Mouse (Mus musculus): Measurements from ENCODE around the gene Il17rd. TPM values are rescaled to one million over a fixed set of nuclear protein-coding genes. Genes with fewer than 3 reads are reported as not detected.
A peak's percentile ranks its signal among the peaks of the same experiment; 100 is the strongest.

Gene Il17rd
- polyA plus RNA-seq, 1 experiment from 2014 or later, result 0.80 TPM

- ATAC-seq (replicated peaks; ENCODE audit: low FRiP score) (no peak), DNase-seq (ENCODE audit: low spot score) (no peak)
- Histone ChIP-seq H3K36me3 (ENCODE audit: control insufficient read depth, insufficient read depth, low read length) (no peaks in the 10 kb centered on the region), H3K9me3 (ENCODE audit: control insufficient read depth, low read length) (no peaks in the 10 kb centered on the region), H3K4me3 (ENCODE audit: low read depth, low read length) (no peak overlapping the region), H3K27ac (ENCODE audit: low read depth, low read length) (no peak overlapping the region), H3K27me3 (replicated peaks; ENCODE audit: control insufficient read depth, insufficient read depth, low read length) (no peaks in the 10 kb centered on the region), H3K4me1 (replicated peaks; ENCODE audit: control insufficient read depth, insufficient read depth, low read length) (no peaks in the 10 kb centered on the region), H3K4me2 (no peak overlapping the region), H3K9ac (ENCODE audit: low read depth, low read length) (no peak overlapping the region)
- WGBS, result 75% methylated on average over 5 of the region's 5 CpGs
Measured at GRCm38 (mm10) chr14:27094247-27094646, 55.5 kb downstream of the Il17rd start.

GRCm38 (mm10) chr14:27096133-27096532, 57.4 kb downstream of the Il17rd start:
- Histone ChIP-seq H3K4me2 (no peak overlapping the region), H3K27me3 (replicated peaks; ENCODE audit: control insufficient read depth, insufficient read depth, low read length) (no peaks in the 10 kb centered on the region), H3K4me3 (ENCODE audit: low read depth, low read length) (no peak overlapping the region), H3K9ac (ENCODE audit: low read depth, low read length) (no peak overlapping the region), H3K27ac (ENCODE audit: low read depth, low read length) (no peak overlapping the region), H3K4me1 (replicated peaks; ENCODE audit: control insufficient read depth, insufficient read depth, low read length) (no peaks in the 10 kb centered on the region), H3K9me3 (ENCODE audit: control insufficient read depth, low read length) (no peaks in the 10 kb centered on the region), H3K36me3 (ENCODE audit: control insufficient read depth, insufficient read depth, low read length) (no peaks in the 10 kb centered on the region)
- no peak for DNase-seq (ENCODE audit: low spot score)
- 73% methylated on average over 9 of the region's 9 CpGs for WGBS
- ATAC-seq (replicated peaks; ENCODE audit: low FRiP score), result no peak

- H3K4me1 ChIP-seq (replicated peaks; ENCODE audit: control insufficient read depth, insufficient read depth, low read length), result no peaks in the 10 kb centered on the region
- H3K4me2 ChIP-seq, result no peak overlapping the region
- WGBS, result 43% methylated on average over 3 of the region's 3 CpGs
- no peak for ATAC-seq (replicated peaks; ENCODE audit: low FRiP score)
- no peaks in the 10 kb centered on the region for H3K9me3 ChIP-seq (ENCODE audit: control insufficient read depth, low read length)
- peak; percentile 63 for DNase-seq (ENCODE audit: low spot score)
- H3K4me3 ChIP-seq (ENCODE audit: low read depth, low read length), result no peak overlapping the region
- no peak overlapping the region for H3K27ac ChIP-seq (ENCODE audit: low read depth, low read length)
- H3K36me3 ChIP-seq (ENCODE audit: control insufficient read depth, insufficient read depth, low read length), result no peaks in the 10 kb centered on the region
- H3K9ac ChIP-seq (ENCODE audit: low read depth, low read length), result no peak overlapping the region
- H3K27me3 ChIP-seq (replicated peaks; ENCODE audit: control insufficient read depth, insufficient read depth, low read length), result no peaks in the 10 kb centered on the region
Measured at GRCm38 (mm10) chr14:27096779-27097178, 58.0 kb downstream of the Il17rd start.

GRCm38 (mm10) chr14:27101735-27102134, 63.0 kb downstream of the Il17rd start:
- WGBS, result 55% methylated on average over 7 of the region's 7 CpGs
- no peak for DNase-seq (ENCODE audit: low spot score)
- no peak overlapping the region for H3K4me3 ChIP-seq (ENCODE audit: low read depth, low read length)
- H3K4me1 ChIP-seq (replicated peaks; ENCODE audit: control insufficient read depth, insufficient read depth, low read length), result no peaks in the 10 kb centered on the region
- peak overlapping the region; percentile 9; the same call in 1 of the 2 replicates for H3K4me2 ChIP-seq
- ATAC-seq (replicated peaks; ENCODE audit: low FRiP score), result no peak
- H3K27me3 ChIP-seq (replicated peaks; ENCODE audit: control insufficient read depth, insufficient read depth, low read length), result no peaks in the 10 kb centered on the region
- H3K9me3 ChIP-seq (ENCODE audit: control insufficient read depth, low read length), result no peaks in the 10 kb centered on the region
- H3K36me3 ChIP-seq (ENCODE audit: control insufficient read depth, insufficient read depth, low read length), result no peaks in the 10 kb centered on the region
- H3K9ac ChIP-seq (ENCODE audit: low read depth, low read length), result no peak overlapping the region
- no peak overlapping the region for H3K27ac ChIP-seq (ENCODE audit: low read depth, low read length)

GRCm38 (mm10) chr14:27102720-27103119, 64.0 kb downstream of the Il17rd start:
- H3K9ac ChIP-seq (ENCODE audit: low read depth, low read length), result no peak overlapping the region
- H3K27ac ChIP-seq (ENCODE audit: low read depth, low read length), result no peak overlapping the region
- WGBS, result 73% methylated on average over 6 of the region's 6 CpGs
- H3K36me3 ChIP-seq (ENCODE audit: control insufficient read depth, insufficient read depth, low read length), result no peaks in the 10 kb centered on the region
- no peak overlapping the region for H3K4me3 ChIP-seq (ENCODE audit: low read depth, low read length)
- no peaks in the 10 kb centered on the region for H3K9me3 ChIP-seq (ENCODE audit: control insufficient read depth, low read length)
- no peaks in the 10 kb centered on the region for H3K27me3 ChIP-seq (replicated peaks; ENCODE audit: control insufficient read depth, insufficient read depth, low read length)
- DNase-seq (ENCODE audit: low spot score) (no peak), ATAC-seq (replicated peaks; ENCODE audit: low FRiP score) (no peak)
- H3K4me1 ChIP-seq (replicated peaks; ENCODE audit: control insufficient read depth, insufficient read depth, low read length), result no peaks in the 10 kb centered on the region
- no peak overlapping the region for H3K4me2 ChIP-seq

GRCm38 (mm10) chr14:27105731-27106457, 67.2 kb downstream of the Il17rd start:
- no peak for ATAC-seq (replicated peaks; ENCODE audit: low FRiP score)
- Histone ChIP-seq H3K36me3 (ENCODE audit: control insufficient read depth, insufficient read depth, low read length) (no peaks in the 10 kb centered on the region), H3K4me1 (replicated peaks; ENCODE audit: control insufficient read depth, insufficient read depth, low read length) (no peaks in the 10 kb centered on the region), H3K4me3 (ENCODE audit: low read depth, low read length) (no peak overlapping the region), H3K4me2 (no peak overlapping the region), H3K9me3 (ENCODE audit: control insufficient read depth, low read length) (no peaks in the 10 kb centered on the region), H3K27ac (ENCODE audit: low read depth, low read length) (no peak overlapping the region), H3K27me3 (replicated peaks; ENCODE audit: control insufficient read depth, insufficient read depth, low read length) (no peaks in the 10 kb centered on the region), H3K9ac (ENCODE audit: low read depth, low read length) (no peak overlapping the region)
- 81% methylated on average over 12 of the region's 12 CpGs for WGBS
- DNase-seq (ENCODE audit: low spot score), result no peak

- Histone ChIP-seq H3K9me3 (ENCODE audit: control insufficient read depth, low read length) (no peaks in the 10 kb centered on the region), H3K9ac (ENCODE audit: low read depth, low read length) (no peak overlapping the region), H3K27me3 (replicated peaks; ENCODE audit: control insufficient read depth, insufficient read depth, low read length) (no peaks in the 10 kb centered on the region), H3K4me3 (ENCODE audit: low read depth, low read length) (no peak overlapping the region), H3K27ac (ENCODE audit: low read depth, low read length) (no peak overlapping the region), H3K36me3 (ENCODE audit: control insufficient read depth, insufficient read depth, low read length) (no peaks in the 10 kb centered on the region), H3K4me2 (no peak overlapping the region), H3K4me1 (replicated peaks; ENCODE audit: control insufficient read depth, insufficient read depth, low read length) (no peaks in the 10 kb centered on the region)
- 68% methylated on average over 6 of the region's 6 CpGs for WGBS
- no peak for DNase-seq (ENCODE audit: low spot score)
- ATAC-seq (replicated peaks; ENCODE audit: low FRiP score), result no peak
Measured at GRCm38 (mm10) chr14:27108748-27109504, 70.2 kb downstream of the Il17rd start.

GRCm38 (mm10) chr14:27114362-27115274, 75.9 kb downstream of the Il17rd start, which contains the start of gene Arhgef3:
Gene Arhgef3 (plus strand): TSS chr14:27114899.
- WGBS, result 2% methylated on average over 58 of the region's 58 CpGs
- Histone ChIP-seq H3K4me2 (peak within 1 kb of the TSS; percentile 96), H3K27ac (ENCODE audit: low read depth, low read length) (no peak within 1 kb of the TSS), H3K36me3 (ENCODE audit: control insufficient read depth, insufficient read depth, low read length) (no peaks in the 10 kb centered on the region), H3K9ac (ENCODE audit: low read depth, low read length) (peak within 1 kb of the TSS; percentile 40), H3K4me3 (ENCODE audit: low read depth, low read length) (peak within 1 kb of the TSS; percentile 61), H3K9me3 (ENCODE audit: control insufficient read depth, low read length) (no peaks in the 10 kb centered on the region), H3K4me1 (replicated peaks; ENCODE audit: control insufficient read depth, insufficient read depth, low read length) (peaks cover 6% of the 10 kb centered on the region), H3K27me3 (replicated peaks; ENCODE audit: control insufficient read depth, insufficient read depth, low read length) (peaks cover 25% of the 10 kb centered on the region)
- peak; percentile 68 for DNase-seq (ENCODE audit: low spot score)
- ATAC-seq (replicated peaks; ENCODE audit: low FRiP score), result 0 out of 2 replicates have a peak, but pooled peaks have one; percentile 57
